Mouse (Mus musculus): ENCODE data around the gene Csf1. TPM values are rescaled to one million over a fixed set of nuclear protein-coding genes. Genes with fewer than 3 reads are reported as not detected.

Gene Csf1
- polyA plus RNA-seq, 1 experiment: 2.8 TPM

DNA sequence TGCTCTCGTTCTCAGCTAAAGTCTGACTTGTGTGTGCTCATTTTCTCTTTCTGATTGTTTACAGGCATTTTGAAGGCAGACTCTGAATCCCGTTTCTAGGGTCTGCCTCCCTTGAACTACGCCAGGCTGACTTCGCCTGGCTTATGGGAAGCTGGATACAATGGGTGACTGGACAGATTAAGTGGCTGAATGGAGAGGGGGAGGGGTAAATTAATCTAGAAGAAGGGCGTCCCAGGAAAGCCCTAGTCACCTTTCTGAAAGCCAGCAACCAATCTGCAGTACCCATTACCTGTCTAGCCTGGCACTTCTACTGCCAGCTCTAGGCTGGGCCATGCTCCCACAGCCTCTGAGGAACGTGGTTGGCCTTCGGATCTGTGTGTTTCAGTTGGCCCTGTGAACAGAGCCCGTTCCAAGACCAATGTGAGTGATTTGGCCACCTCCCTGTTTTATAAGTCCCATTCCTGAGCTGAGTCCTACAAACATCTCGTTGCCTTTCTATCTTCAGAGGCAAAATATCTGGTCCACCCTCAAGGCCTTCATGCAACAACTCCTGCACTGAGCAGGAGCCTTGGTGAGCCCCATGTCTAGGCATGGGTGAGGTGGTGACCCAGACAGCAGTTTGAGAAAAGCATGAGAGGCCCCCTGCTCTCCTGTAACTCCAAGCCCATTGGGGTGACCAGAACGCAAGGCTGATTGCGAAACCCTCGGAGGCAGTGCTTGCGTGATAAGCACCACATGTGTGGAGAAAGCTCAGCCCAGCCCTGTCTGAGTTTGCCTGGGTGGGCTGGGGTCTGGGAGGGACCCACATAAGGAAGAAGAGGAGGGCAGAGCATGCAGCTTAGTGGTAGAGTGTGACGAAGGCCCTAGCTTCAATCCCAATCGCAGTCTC lies 27.6 kb upstream of the Csf1 start:
- Histone ChIP-seq H3K4me3 (ENCODE audit: control insufficient read depth, low read depth, low read length) (no peak overlapping the region), H3K27me3 (ENCODE audit: control insufficient read depth, insufficient read depth, low read length) (no peaks in the 10 kb centered on the region), H3K36me3 (ENCODE audit: control insufficient read depth, insufficient read depth, low read length) (no peaks in the 10 kb centered on the region), H3K4me1 (ENCODE audit: control insufficient read depth, insufficient read depth, low read length) (peaks cover 2% of the 10 kb centered on the region; the same call in 1 of the 2 replicates), H3K27ac (ENCODE audit: control insufficient read depth, insufficient read depth, low read depth, low read length) (no peak overlapping the region)
- TF ChIP-seq CTCF (IDR thresholded peaks at IDR 0.05; ENCODE audit: control insufficient read depth, insufficient read depth, insufficient replicate concordance, low read depth, low read length): no peak
- TF ChIP-seq POLR2A (IDR thresholded peaks at IDR 0.05; ENCODE audit: control insufficient read depth, low read depth, low read length): no peak

DNA sequence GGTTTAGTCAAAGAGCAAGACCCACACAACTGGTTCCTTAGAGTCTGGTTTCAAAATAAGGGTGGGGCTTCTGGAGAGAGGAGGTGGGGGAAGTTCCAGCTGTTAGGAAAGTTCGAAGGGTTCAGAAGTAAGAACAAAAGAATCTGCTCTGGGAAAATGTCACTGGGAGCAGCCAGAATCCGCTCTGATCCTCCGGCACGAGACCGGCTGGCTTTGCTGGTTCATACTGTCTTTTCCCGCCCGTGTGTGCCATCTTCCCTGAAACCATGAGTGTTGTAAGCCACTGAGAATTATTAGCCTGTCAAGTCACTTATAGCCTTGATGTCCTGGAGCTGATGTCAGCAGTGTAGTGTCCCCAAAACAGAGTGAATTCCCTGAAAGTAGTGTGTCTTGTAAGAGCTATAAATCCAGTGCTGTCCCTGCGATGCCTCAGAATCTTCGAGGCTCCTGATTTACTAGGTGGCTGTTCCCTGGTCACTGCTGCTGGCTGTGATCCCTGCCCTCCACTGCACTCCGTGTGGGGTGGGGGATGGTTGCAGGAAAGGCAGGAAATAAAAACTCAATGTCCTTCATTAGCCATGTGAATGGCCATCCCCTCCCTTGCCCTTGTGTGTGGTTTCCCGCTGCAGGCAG lies 26.8 kb upstream of the Csf1 start:
- Histone ChIP-seq H3K4me1 (ENCODE audit: control insufficient read depth, insufficient read depth, low read length) (peaks cover 2% of the 10 kb centered on the region; the same call in 1 of the 2 replicates), H3K27ac (ENCODE audit: control insufficient read depth, insufficient read depth, low read depth, low read length) (no peak overlapping the region), H3K4me3 (ENCODE audit: control insufficient read depth, low read depth, low read length) (no peak overlapping the region), H3K36me3 (ENCODE audit: control insufficient read depth, insufficient read depth, low read length) (no peaks in the 10 kb centered on the region), H3K27me3 (ENCODE audit: control insufficient read depth, insufficient read depth, low read length) (no peaks in the 10 kb centered on the region)
- TF ChIP-seq CTCF (IDR thresholded peaks at IDR 0.05; ENCODE audit: control insufficient read depth, insufficient read depth, insufficient replicate concordance, low read depth, low read length) (no peak), POLR2A (IDR thresholded peaks at IDR 0.05; ENCODE audit: control insufficient read depth, low read depth, low read length) (no peak)

DNA sequence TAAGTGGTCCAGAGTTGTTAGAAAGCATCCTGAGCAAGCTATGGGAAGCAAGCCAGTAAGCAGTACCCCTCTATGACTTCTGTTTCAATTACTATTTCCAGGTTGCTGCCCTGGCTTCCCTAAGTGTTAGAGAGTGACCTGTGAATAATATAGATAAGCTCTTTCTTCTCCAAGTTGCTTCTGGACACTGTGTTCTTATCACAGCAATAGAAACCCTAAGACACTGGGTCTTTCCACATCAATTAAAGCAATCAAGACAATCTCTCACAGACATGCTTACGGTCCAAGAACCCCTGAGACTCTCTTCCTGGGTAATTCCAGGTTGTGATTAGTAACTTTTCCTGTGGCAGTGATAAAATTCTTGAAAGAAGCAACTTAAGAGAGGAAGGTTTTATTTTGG lies 26.1 kb upstream of the Csf1 start:
- no peak for TF ChIP-seq CTCF (IDR thresholded peaks at IDR 0.05; ENCODE audit: control insufficient read depth, insufficient read depth, insufficient replicate concordance, low read depth, low read length)
- no peak for TF ChIP-seq POLR2A (IDR thresholded peaks at IDR 0.05; ENCODE audit: control insufficient read depth, low read depth, low read length)

DNA sequence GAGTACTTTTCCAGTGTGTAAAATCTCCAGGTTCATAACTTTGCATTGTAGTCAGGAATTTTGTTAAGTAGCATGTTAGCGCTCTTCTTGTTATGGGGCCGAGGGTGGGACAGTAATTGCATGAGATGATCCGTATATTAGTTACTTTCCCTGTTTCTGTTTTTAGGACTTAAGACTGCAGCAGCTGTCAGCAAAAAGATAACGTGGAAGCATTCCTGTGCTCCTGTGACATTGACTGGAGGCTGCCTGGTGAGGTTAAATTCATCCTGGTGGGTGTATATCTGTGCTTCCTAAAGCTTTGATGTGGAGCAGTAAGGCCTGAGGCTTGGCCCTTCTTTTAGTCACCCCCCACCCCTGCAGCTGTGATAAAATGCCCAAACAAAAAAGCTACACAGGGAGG lies 25.3 kb upstream of the Csf1 start:
- H3K4me3 ChIP-seq (ENCODE audit: control insufficient read depth, low read depth, low read length): no peak overlapping the region
- no peaks in the 10 kb centered on the region for H3K27me3 ChIP-seq (ENCODE audit: control insufficient read depth, insufficient read depth, low read length)
- H3K4me1 ChIP-seq (ENCODE audit: control insufficient read depth, insufficient read depth, low read length): peaks cover 2% of the 10 kb centered on the region; the same call in 1 of the 2 replicates
- H3K27ac ChIP-seq (ENCODE audit: control insufficient read depth, insufficient read depth, low read depth, low read length): no peak overlapping the region
- no peaks in the 10 kb centered on the region for H3K36me3 ChIP-seq (ENCODE audit: control insufficient read depth, insufficient read depth, low read length)
- TF ChIP-seq POLR2A (IDR thresholded peaks at IDR 0.05; ENCODE audit: control insufficient read depth, low read depth, low read length): no peak
- no peak for TF ChIP-seq CTCF (IDR thresholded peaks at IDR 0.05; ENCODE audit: control insufficient read depth, insufficient read depth, insufficient replicate concordance, low read depth, low read length)

More for the DNA sequence above, 26.1 kb upstream of the Csf1 start:
- Histone ChIP-seq H3K4me1 (ENCODE audit: control insufficient read depth, insufficient read depth, low read length) (peaks cover 2% of the 10 kb centered on the region; the same call in 1 of the 2 replicates), H3K27ac (ENCODE audit: control insufficient read depth, insufficient read depth, low read depth, low read length) (no peak overlapping the region), H3K36me3 (ENCODE audit: control insufficient read depth, insufficient read depth, low read length) (no peaks in the 10 kb centered on the region), H3K4me3 (ENCODE audit: control insufficient read depth, low read depth, low read length) (no peak overlapping the region), H3K27me3 (ENCODE audit: control insufficient read depth, insufficient read depth, low read length) (no peaks in the 10 kb centered on the region)

DNA sequence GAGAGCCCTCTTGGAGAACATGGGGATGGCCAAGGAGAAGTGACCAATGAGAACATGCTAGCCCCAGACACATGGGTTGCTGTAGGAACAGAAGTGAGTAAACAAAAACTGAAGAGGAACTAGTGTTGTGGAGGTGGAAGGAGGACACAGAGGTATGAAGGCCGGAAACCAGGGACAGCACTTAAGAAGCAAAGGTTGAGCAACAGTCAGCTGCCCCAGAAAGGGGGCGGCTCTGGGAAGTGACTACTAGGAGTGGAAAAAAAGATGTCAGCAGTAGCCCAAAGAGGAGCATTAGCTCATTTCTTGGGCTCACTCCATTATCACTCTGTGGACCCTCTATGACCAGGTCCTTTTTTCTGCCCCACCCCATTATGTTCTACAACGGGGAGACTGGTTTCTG lies 23.0 kb upstream of the Csf1 start:
- no peak for TF ChIP-seq CTCF (IDR thresholded peaks at IDR 0.05; ENCODE audit: control insufficient read depth, insufficient read depth, insufficient replicate concordance, low read depth, low read length)
- no peak for TF ChIP-seq POLR2A (IDR thresholded peaks at IDR 0.05; ENCODE audit: control insufficient read depth, low read depth, low read length)
- Histone ChIP-seq H3K4me1 (ENCODE audit: control insufficient read depth, insufficient read depth, low read length) (peaks cover 2% of the 10 kb centered on the region; the same call in 1 of the 2 replicates), H3K4me3 (ENCODE audit: control insufficient read depth, low read depth, low read length) (no peak overlapping the region), H3K36me3 (ENCODE audit: control insufficient read depth, insufficient read depth, low read length) (no peaks in the 10 kb centered on the region), H3K27me3 (ENCODE audit: control insufficient read depth, insufficient read depth, low read length) (no peaks in the 10 kb centered on the region), H3K27ac (ENCODE audit: control insufficient read depth, insufficient read depth, low read depth, low read length) (no peak overlapping the region)

DNA sequence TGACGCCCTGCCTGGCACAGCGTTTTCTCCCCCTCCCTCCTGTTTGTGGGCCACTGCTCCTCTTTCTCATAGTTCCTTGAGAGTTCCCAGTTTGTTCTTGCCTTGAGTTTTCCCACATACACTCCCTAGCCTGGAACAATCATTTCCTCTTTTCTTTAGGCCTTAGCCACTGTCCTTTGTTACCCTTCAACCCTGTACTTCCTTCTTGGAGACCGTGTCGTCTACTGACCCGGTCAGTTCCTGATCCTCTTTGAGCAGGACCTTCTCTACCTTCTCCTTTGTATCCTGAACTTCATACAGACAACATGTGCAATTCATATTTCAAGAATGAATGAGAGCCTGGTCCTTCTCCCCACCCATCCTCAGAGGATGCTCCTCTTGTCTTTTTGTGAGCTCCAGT lies 21.0 kb upstream of the Csf1 start:
- Histone ChIP-seq H3K4me3 (ENCODE audit: control insufficient read depth, low read depth, low read length) (no peak overlapping the region), H3K36me3 (ENCODE audit: control insufficient read depth, insufficient read depth, low read length) (no peaks in the 10 kb centered on the region), H3K4me1 (ENCODE audit: control insufficient read depth, insufficient read depth, low read length) (no peaks in the 10 kb centered on the region), H3K27ac (ENCODE audit: control insufficient read depth, insufficient read depth, low read depth, low read length) (no peak overlapping the region), H3K27me3 (ENCODE audit: control insufficient read depth, insufficient read depth, low read length) (no peaks in the 10 kb centered on the region)
- no peak for TF ChIP-seq CTCF (IDR thresholded peaks at IDR 0.05; ENCODE audit: control insufficient read depth, insufficient read depth, insufficient replicate concordance, low read depth, low read length)
- no peak for TF ChIP-seq POLR2A (IDR thresholded peaks at IDR 0.05; ENCODE audit: control insufficient read depth, low read depth, low read length)

DNA sequence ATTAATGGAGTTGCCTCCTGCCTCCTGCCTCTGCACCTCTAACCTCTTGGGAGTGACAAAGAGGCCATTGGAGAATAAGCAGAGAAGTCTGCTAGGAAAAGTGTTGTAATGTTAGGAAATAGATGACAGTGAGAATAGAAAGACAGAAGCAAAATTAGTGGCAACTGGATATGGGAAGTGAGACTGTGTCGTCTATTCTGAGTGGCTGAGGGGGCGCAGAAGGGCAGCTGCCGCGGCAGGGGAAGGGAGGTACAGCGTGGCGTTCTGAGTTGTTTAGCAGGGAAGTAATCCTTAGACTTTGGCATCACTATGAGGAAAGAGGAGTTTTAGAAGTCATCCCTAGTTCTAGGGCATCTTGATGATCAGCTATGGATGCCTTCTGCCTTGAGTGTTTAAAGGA lies 17.7 kb upstream of the Csf1 start:
- Histone ChIP-seq H3K27ac (ENCODE audit: control insufficient read depth, insufficient read depth, low read depth, low read length) (no peak overlapping the region), H3K4me3 (ENCODE audit: control insufficient read depth, low read depth, low read length) (no peak overlapping the region), H3K4me1 (ENCODE audit: control insufficient read depth, insufficient read depth, low read length) (no peaks in the 10 kb centered on the region), H3K36me3 (ENCODE audit: control insufficient read depth, insufficient read depth, low read length) (no peaks in the 10 kb centered on the region), H3K27me3 (ENCODE audit: control insufficient read depth, insufficient read depth, low read length) (no peaks in the 10 kb centered on the region)
- no peak for TF ChIP-seq CTCF (IDR thresholded peaks at IDR 0.05; ENCODE audit: control insufficient read depth, insufficient read depth, insufficient replicate concordance, low read depth, low read length)
- TF ChIP-seq POLR2A (IDR thresholded peaks at IDR 0.05; ENCODE audit: control insufficient read depth, low read depth, low read length): no peak
